Mouse (Mus musculus) embryonic facial prominence, embryonic 13.5 days (tissue): ENCODE results near the gene Map4k1. TPM values are rescaled to one million over a fixed set of nuclear protein-coding genes. Genes with fewer than 3 reads are reported as not detected.
A peak's percentile ranks its signal among the peaks of the same experiment; 100 is the strongest.

Experiments
- ATAC-seq: fragments of 200-750 bp; cut with Nextera tagmentation; 2 replicates; pipeline ENCODE4 v1.8.0; 2017; ENCODE audit warnings: low read depth; ENCODE audit not compliant: insufficient number of reproducible peaks, insufficient read depth, low FRiP score, low TSS enrichment
- H3K27ac ChIP-seq: fragments of 300-500 bp; sonication (generic); 2 replicates; pipeline ENCODE4 v1.5.1; 2015; ENCODE audit warnings: moderate library complexity, mild to moderate bottlenecking, inconsistent platforms
- H3K27me3 ChIP-seq: fragments of 300-500 bp; sonication (generic); 2 replicates; pipeline ENCODE4 v1.6.1; 2015; ENCODE audit warnings: mild to moderate bottlenecking, inconsistent platforms
- H3K36me3 ChIP-seq: fragments of 300-500 bp; sonication (generic); 2 replicates; pipeline ENCODE4 v1.6.1; 2015; ENCODE audit warnings: mild to moderate bottlenecking, inconsistent platforms
- H3K4me1 ChIP-seq: fragments of 300-500 bp; sonication (generic); 2 replicates; pipeline ENCODE4 v1.6.1; 2015; ENCODE audit warnings: inconsistent platforms
- H3K4me2 ChIP-seq: fragments of 300-500 bp; sonication (generic); 2 replicates; pipeline ENCODE4 v1.6.1; 2015; ENCODE audit warnings: moderate library complexity, mild to moderate bottlenecking, inconsistent platforms
- H3K4me3 ChIP-seq: fragments of 300-500 bp; sonication (generic); 2 replicates; pipeline ENCODE4 v1.5.1; 2015; ENCODE audit warnings: mild to moderate bottlenecking, inconsistent platforms
- H3K9ac ChIP-seq: fragments of 300-500 bp; sonication (generic); 2 replicates; pipeline ENCODE4 v1.6.1; 2015; ENCODE audit warnings: mild to moderate bottlenecking, inconsistent platforms
- H3K9me3 ChIP-seq: fragments of 300-500 bp; sonication (generic); 2 replicates; pipeline ENCODE4 v1.6.1; 2016; ENCODE audit warnings: inconsistent platforms
- WGBS: fragments of 180-500 bp; shearing (Covaris S2); methylation state at CpG from one replicate; pipeline ENCODE4 v1.1.7; 2015; ENCODE audit warnings: mixed read lengths; 5-methylcytosine and 5-hydroxymethylcytosine counted together
- polyA plus RNA-seq: library from polyadenylated mRNA; unstranded; fragments of >200 nt; fragmentation: Nextera tagmentation; extraction: Ambion mirVana; gene quantifications from 2 replicates; pipeline ENCODE4 v1.2.1, GENCODE M21; 2015

Gene Map4k1
- polyA plus RNA-seq, 1 experiment from 2014 or later = 9.9 TPM

DNA sequence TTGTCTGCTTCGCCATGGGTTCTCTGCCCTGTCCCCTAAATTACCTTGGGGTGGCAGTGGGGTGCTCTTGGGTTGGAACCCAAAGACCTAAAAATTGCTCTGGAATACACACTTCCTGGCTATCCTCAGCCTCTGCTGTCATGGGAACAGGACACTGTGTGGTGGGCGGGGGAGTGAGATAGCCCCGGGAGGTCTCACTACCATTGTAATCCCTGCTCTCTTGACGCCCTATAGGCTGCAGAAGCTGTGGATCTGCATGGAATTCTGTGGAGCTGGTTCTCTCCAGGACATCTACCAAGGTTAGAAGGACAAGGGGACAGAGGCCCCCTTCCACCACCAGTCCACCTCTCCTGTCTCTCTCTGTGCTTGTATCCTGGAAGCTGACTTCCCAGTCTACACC, 2.0 kb downstream of the Map4k1 start:
- Histone ChIP-seq H3K4me3 (no peak overlapping the region), H3K9me3 (no peaks in the 10 kb centered on the region), H3K9ac (no peak overlapping the region), H3K4me2 (no peak overlapping the region), H3K4me1 (peaks cover 15% of the 10 kb centered on the region), H3K36me3 (peaks cover 10% of the 10 kb centered on the region), H3K27ac (no peak overlapping the region), H3K27me3 (no peaks in the 10 kb centered on the region)
- WGBS = 79% methylated on average over 4 of the region's 4 CpGs
- ATAC-seq = no peak

- no peak for ATAC-seq
- no peak overlapping the region for H3K9ac ChIP-seq
- H3K4me1 ChIP-seq = peaks cover 15% of the 10 kb centered on the region
- no peak overlapping the region for H3K4me2 ChIP-seq
- no peaks in the 10 kb centered on the region for H3K27me3 ChIP-seq
- H3K36me3 ChIP-seq = peaks cover 4% of the 10 kb centered on the region; the same call in 1 of the 2 replicates
- H3K27ac ChIP-seq = no peak overlapping the region
- no peaks in the 10 kb centered on the region for H3K9me3 ChIP-seq
- 92% methylated on average over 1 of the region's 1 CpGs for WGBS
- H3K4me3 ChIP-seq = no peak overlapping the region
Observed at GRCm38 (mm10) chr7:28984452-28984851, 2.6 kb downstream of the Map4k1 start.

DNA sequence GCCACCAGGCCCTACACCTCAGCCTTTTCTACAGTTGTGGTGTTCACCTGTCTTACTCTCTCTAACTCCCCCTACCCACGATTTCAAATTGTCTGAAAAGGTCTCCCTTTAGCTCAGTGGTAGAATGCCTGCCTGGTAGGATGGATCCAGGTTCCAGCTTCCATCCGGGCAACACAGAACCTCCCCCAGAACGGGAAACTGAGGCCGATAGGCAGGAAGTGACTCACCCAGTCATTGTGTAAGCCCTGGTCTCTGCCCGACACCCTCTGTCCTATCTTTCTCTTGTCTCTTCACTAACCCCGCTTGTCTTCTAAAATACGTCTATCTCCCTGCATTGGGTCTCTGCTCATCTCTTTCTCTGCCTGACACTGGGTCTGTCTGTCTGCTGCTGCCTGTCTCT, 3.4 kb downstream of the Map4k1 start:
- Histone ChIP-seq H3K9ac (no peak overlapping the region), H3K4me3 (no peak overlapping the region), H3K27ac (no peak overlapping the region), H3K9me3 (no peaks in the 10 kb centered on the region), H3K4me1 (peaks cover 15% of the 10 kb centered on the region), H3K36me3 (peaks cover 2% of the 10 kb centered on the region; the same call in 1 of the 2 replicates), H3K4me2 (no peak overlapping the region), H3K27me3 (no peaks in the 10 kb centered on the region)
- ATAC-seq = no peak
- 83% methylated on average over 7 of the region's 7 CpGs for WGBS

GRCm38 (mm10) chr7:28990766-28991273, 9.0 kb downstream of the Map4k1 start:
- Histone ChIP-seq H3K4me1 (no peaks in the 10 kb centered on the region), H3K9ac (no peak overlapping the region), H3K4me3 (no peak overlapping the region), H3K36me3 (no peaks in the 10 kb centered on the region), H3K9me3 (no peaks in the 10 kb centered on the region), H3K27ac (no peak overlapping the region), H3K27me3 (no peaks in the 10 kb centered on the region), H3K4me2 (no peak overlapping the region)
- no peak for ATAC-seq
- WGBS = 57% methylated on average over 14 of the region's 14 CpGs

DNA sequence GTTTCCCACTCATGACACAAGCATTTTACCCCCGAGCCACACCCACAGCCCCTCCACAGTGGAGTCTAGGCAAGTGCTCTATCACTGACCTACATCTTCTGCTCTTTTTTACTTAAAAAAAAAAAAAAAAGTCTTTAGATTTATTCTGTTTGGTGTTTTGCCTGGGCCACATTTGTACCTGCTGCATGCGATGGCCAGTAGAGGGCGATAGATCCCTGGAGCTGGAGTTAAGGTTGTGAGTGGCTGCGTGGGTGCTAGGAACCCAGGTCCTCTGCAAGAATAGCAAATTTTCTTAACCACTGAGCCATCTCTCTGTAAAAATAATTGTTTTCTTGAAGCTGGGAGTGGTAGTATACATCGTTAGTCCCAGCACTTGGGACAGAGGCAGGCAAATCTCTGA, 9.8 kb downstream of the Map4k1 start:
- Histone ChIP-seq H3K36me3 (no peaks in the 10 kb centered on the region), H3K4me3 (no peak overlapping the region), H3K4me2 (no peak overlapping the region), H3K27ac (no peak overlapping the region), H3K9ac (no peak overlapping the region), H3K4me1 (no peaks in the 10 kb centered on the region), H3K9me3 (no peaks in the 10 kb centered on the region), H3K27me3 (no peaks in the 10 kb centered on the region)
- ATAC-seq = no peak
- WGBS = 68% methylated on average over 5 of the region's 5 CpGs

DNA sequence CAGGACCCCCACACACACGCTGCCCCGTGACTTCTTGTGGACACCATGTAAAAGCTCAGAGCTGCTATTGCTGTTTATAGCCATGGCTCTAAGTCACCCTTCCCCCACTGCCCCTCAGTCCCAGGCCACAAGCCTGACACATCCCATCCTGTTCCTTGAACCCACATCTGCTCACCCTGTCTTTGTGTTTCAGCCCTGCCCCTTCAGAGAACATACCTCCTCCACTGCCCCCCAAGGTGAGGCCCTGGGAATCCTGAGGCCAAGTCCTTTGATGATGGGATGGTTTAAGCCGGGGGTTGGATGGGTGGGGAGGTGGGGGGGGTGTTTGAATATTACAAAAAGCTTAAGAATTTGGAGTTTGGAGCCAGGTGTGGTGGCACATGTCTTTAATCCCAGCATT, 11.1 kb downstream of the Map4k1 start:
- no peak overlapping the region for H3K4me3 ChIP-seq
- H3K4me2 ChIP-seq = no peak overlapping the region
- H3K36me3 ChIP-seq = no peaks in the 10 kb centered on the region
- H3K9me3 ChIP-seq = no peaks in the 10 kb centered on the region
- no peaks in the 10 kb centered on the region for H3K4me1 ChIP-seq
- ATAC-seq = no peak
- H3K9ac ChIP-seq = no peak overlapping the region
- WGBS = 95% methylated on average over 3 of the region's 3 CpGs
- H3K27ac ChIP-seq = no peak overlapping the region
- H3K27me3 ChIP-seq = no peaks in the 10 kb centered on the region

DNA sequence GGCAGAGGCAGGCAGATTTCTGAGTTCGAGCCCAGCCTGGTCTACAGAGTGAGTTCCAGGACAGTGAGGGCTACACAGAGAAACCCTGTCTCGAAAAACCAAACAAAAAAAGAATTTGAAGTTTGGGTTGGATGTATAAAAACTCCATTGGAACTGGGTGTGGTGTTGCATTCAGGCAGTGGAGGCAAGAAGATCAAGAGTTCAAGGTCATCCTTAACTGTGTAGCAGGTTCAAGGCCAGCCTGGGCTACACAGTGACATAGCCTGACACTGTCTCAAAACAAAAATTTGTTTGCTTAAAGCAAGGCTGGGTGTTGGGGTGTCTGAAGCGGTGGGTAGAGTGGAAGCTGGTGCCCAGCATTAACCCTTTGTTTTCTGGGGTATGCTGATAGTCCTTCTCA, 11.6 kb downstream of the Map4k1 start:
- Histone ChIP-seq H3K27ac (no peak overlapping the region), H3K27me3 (no peaks in the 10 kb centered on the region), H3K9ac (no peak overlapping the region), H3K4me2 (no peak overlapping the region), H3K9me3 (no peaks in the 10 kb centered on the region), H3K4me1 (no peaks in the 10 kb centered on the region), H3K4me3 (no peak overlapping the region), H3K36me3 (no peaks in the 10 kb centered on the region)
- 76% methylated on average over 3 of the region's 3 CpGs for whole genome bisulfite sequencing
- no peak for ATAC-seq

DNA sequence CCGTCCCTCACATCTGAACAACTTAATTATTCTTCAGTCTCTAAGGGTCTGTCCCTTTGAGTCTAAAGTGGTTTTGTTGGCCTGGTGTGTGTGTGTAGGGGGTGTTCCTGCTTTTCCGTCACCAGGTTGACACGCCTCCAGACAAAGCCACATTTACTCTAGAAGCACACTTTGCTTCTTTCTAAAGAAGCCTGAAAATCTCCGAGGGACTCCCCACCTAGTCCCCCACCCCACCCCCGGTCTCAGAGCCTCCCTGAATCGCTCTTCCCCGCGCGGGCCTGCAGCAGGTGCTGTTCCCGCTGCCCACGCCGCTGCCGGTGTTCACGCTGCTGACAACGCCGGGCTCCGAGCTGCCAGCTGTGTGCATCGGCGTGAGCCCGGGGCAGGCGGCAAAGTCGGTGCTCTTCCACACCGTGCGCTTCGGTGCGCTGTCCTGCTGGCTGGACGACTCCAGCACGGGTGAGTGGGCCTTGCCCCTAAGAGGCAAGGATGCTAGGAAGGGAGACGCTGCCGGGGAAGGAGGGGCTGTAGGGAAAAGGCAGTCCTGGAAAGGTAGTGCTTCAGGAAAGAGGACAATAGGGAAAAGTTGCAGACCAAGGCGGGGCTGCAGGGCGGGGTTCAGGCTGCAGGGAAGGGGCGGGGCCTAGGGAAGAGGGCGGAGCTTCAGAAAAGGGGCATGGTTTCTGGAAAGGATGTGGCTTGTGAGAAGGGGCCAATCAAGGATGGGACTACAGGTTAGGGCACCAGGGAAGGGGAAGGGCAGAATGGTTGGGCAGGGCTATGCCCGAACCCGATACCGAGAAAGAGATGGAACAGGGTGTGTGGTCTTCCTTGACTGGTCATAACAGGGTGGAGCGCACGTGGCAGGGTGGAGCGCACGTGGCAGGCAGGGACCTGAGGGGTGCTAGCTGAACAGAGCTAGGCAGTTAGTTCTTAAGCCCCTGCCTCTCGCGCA, 19.1 kb downstream of the Map4k1 start:
- peaks cover 10% of the 10 kb centered on the region; the same call in 1 of the 2 replicates for H3K4me1 ChIP-seq
- H3K4me3 ChIP-seq = peak overlapping the region; percentile 56
- 5% methylated on average over 43 of the region's 43 CpGs for WGBS
- ATAC-seq = peak; percentile 66
- H3K27me3 ChIP-seq = no peaks in the 10 kb centered on the region
- no peaks in the 10 kb centered on the region for H3K36me3 ChIP-seq
- H3K9me3 ChIP-seq = no peaks in the 10 kb centered on the region
- peak overlapping the region; percentile 89 for H3K4me2 ChIP-seq
- H3K27ac ChIP-seq = peak overlapping the region; percentile 71
- H3K9ac ChIP-seq = peak overlapping the region; percentile 79

GRCm38 (mm10) chr7:29007224-29008101, 25.6 kb downstream of the Map4k1 start:
- ATAC-seq = no peak
- no peaks in the 10 kb centered on the region for H3K36me3 ChIP-seq
- WGBS = 83% methylated on average over 9 of the region's 9 CpGs
- H3K27me3 ChIP-seq = no peaks in the 10 kb centered on the region
- H3K9ac ChIP-seq = no peak overlapping the region
- H3K4me2 ChIP-seq = no peak overlapping the region
- no peak overlapping the region for H3K27ac ChIP-seq
- no peaks in the 10 kb centered on the region for H3K4me1 ChIP-seq
- no peak overlapping the region for H3K4me3 ChIP-seq
- H3K9me3 ChIP-seq = no peaks in the 10 kb centered on the region

GRCm38 (mm10) chr7:29008171-29008570, 26.3 kb downstream of the Map4k1 start:
- H3K27me3 ChIP-seq = no peaks in the 10 kb centered on the region
- no peaks in the 10 kb centered on the region for H3K36me3 ChIP-seq
- H3K4me2 ChIP-seq = no peak overlapping the region
- 93% methylated on average over 10 of the region's 10 CpGs for WGBS
- H3K9ac ChIP-seq = no peak overlapping the region
- H3K9me3 ChIP-seq = no peaks in the 10 kb centered on the region
- ATAC-seq = no peak
- no peaks in the 10 kb centered on the region for H3K4me1 ChIP-seq
- H3K4me3 ChIP-seq = no peak overlapping the region
- no peak overlapping the region for H3K27ac ChIP-seq

GRCm38 (mm10) chr7:29008714-29009113, 26.9 kb downstream of the Map4k1 start:
- WGBS = 75% methylated on average over 9 of the region's 9 CpGs
- Histone ChIP-seq H3K27me3 (no peaks in the 10 kb centered on the region), H3K4me1 (no peaks in the 10 kb centered on the region), H3K36me3 (no peaks in the 10 kb centered on the region), H3K9me3 (no peaks in the 10 kb centered on the region), H3K4me2 (no peak overlapping the region), H3K27ac (no peak overlapping the region), H3K9ac (no peak overlapping the region), H3K4me3 (no peak overlapping the region)
- ATAC-seq = no peak
